Mouse (Mus musculus) midbrain, embryonic 11.5 days (tissue): ENCODE measurements around the gene Sox6. TPM values are rescaled to one million over a fixed set of nuclear protein-coding genes. Genes with fewer than 3 reads are reported as not detected.

ENCODE experiments used
- ATAC-seq: fragments of 200-750 bp; cut with Nextera tagmentation; 2 replicates; pipeline ENCODE4 v1.8.0; 2017; ENCODE audit warnings: moderate TSS enrichment, moderate library complexity; ENCODE audit not compliant: low FRiP score
- DNase-seq: peaks from one replicate; pipeline ENCODE4 v3.0.0; 2015; ENCODE audit warnings: low spot score; ENCODE audit errors: missing footprints
- H3K27ac ChIP-seq: fragments of 300-500 bp; sonication (generic); 2 replicates; pipeline ENCODE4 v1.5.1; 2014; ENCODE audit warnings: low read depth, low read length
- H3K27me3 ChIP-seq: fragments of 300-500 bp; sonication (generic); 2 replicates; pipeline ENCODE4 v1.6.1; 2014; ENCODE audit warnings: mild to moderate bottlenecking, low read length, moderate library complexity, mixed read lengths; ENCODE audit not compliant: control insufficient read depth, insufficient read depth
- H3K36me3 ChIP-seq: fragments of 300-500 bp; sonication (generic); 2 replicates; pipeline ENCODE4 v1.6.1; 2014; ENCODE audit warnings: mild to moderate bottlenecking, low read length, moderate library complexity, mixed read lengths; ENCODE audit not compliant: control insufficient read depth, insufficient read depth
- H3K4me1 ChIP-seq: fragments of 300-500 bp; sonication (generic); 2 replicates; pipeline ENCODE4 v1.6.1; 2014; ENCODE audit warnings: low read length; ENCODE audit not compliant: control insufficient read depth, insufficient read depth
- H3K4me2 ChIP-seq: fragments of 300-500 bp; sonication (generic); 2 replicates; pipeline ENCODE4 v1.6.1; 2014; ENCODE audit warnings: mild to moderate bottlenecking, moderate library complexity
- H3K4me3 ChIP-seq: fragments of 300-500 bp; sonication (generic); 2 replicates; pipeline ENCODE4 v1.5.1; 2014; ENCODE audit warnings: low read depth, low read length
- H3K9ac ChIP-seq: fragments of 300-500 bp; sonication (generic); 2 replicates; pipeline ENCODE4 v1.6.1; 2014; ENCODE audit warnings: low read length
- H3K9me3 ChIP-seq: fragments of 300-500 bp; sonication (generic); 2 replicates; pipeline ENCODE4 v1.6.1; 2016; ENCODE audit warnings: low read length; ENCODE audit not compliant: control insufficient read depth
- WGBS: fragments of 180-500 bp; shearing (Covaris S2); extraction: QIAGEN DNeasy Blood & Tissue Kit; methylation state at CpG from one replicate; pipeline ENCODE4 v1.1.7; 2014; 5-methylcytosine and 5-hydroxymethylcytosine counted together
- polyA plus RNA-seq: library from polyadenylated mRNA; unstranded; fragments of >200 nt; fragmentation: Nextera tagmentation; extraction: Ambion mirVana; gene quantifications from 2 replicates; pipeline ENCODE4 v1.2.1, GENCODE M21; 2014

Sox6 gene
- polyA plus RNA-seq, 1 experiment from 2014 or later: 42.7 TPM

GRCm38 (mm10) chr7:115486431-115486830 lies 552.2 kb downstream of the Sox6 start:
- Histone ChIP-seq H3K27ac (no peak overlapping the region), H3K36me3 (no peaks in the 10 kb centered on the region), H3K4me3 (no peak overlapping the region), H3K4me1 (no peaks in the 10 kb centered on the region; the same call in 1 of the 2 replicates), H3K27me3 (no peaks in the 10 kb centered on the region), H3K9me3 (no peaks in the 10 kb centered on the region), H3K9ac (no peak overlapping the region), H3K4me2 (no peak overlapping the region)
- DNase-seq (no peak), ATAC-seq (no peak)
- 94% methylated on average over 12 of the region's 12 CpGs for WGBS

- H3K9ac ChIP-seq: no peak overlapping the region
- DNase-seq (peak; percentile 26), ATAC-seq (no peak)
- no peaks in the 10 kb centered on the region for H3K27me3 ChIP-seq
- 74% methylated on average over 2 of the region's 2 CpGs for WGBS
- H3K4me3 ChIP-seq: no peak overlapping the region
- H3K9me3 ChIP-seq: no peaks in the 10 kb centered on the region
- H3K4me1 ChIP-seq: no peaks in the 10 kb centered on the region; the same call in 1 of the 2 replicates
- H3K27ac ChIP-seq: no peak overlapping the region
- H3K36me3 ChIP-seq: no peaks in the 10 kb centered on the region
- no peak overlapping the region for H3K4me2 ChIP-seq
Measured at GRCm38 (mm10) chr7:115485664-115486409, 552.8 kb downstream of the Sox6 start.

- Histone ChIP-seq H3K4me3 (no peak overlapping the region), H3K9ac (no peak overlapping the region), H3K27ac (no peak overlapping the region), H3K4me1 (no peaks in the 10 kb centered on the region), H3K9me3 (no peaks in the 10 kb centered on the region), H3K36me3 (no peaks in the 10 kb centered on the region), H3K4me2 (no peak overlapping the region), H3K27me3 (no peaks in the 10 kb centered on the region)
- DNase-seq (no peak), ATAC-seq (no peak)
- 60% methylated on average over 2 of the region's 2 CpGs for WGBS
Measured at GRCm38 (mm10) chr7:115477763-115478162, 560.8 kb downstream of the Sox6 start.

- H3K4me2 ChIP-seq: no peak overlapping the region
- no peak for ATAC-seq
- H3K4me3 ChIP-seq: no peak overlapping the region
- no peaks in the 10 kb centered on the region for H3K36me3 ChIP-seq
- H3K27me3 ChIP-seq: no peaks in the 10 kb centered on the region
- H3K9ac ChIP-seq: no peak overlapping the region
- DNase-seq: no peak
- H3K27ac ChIP-seq: no peak overlapping the region
- no peaks in the 10 kb centered on the region for H3K9me3 ChIP-seq
- WGBS: 81% methylated on average over 13 of the region's 13 CpGs
- no peaks in the 10 kb centered on the region for H3K4me1 ChIP-seq
Measured at GRCm38 (mm10) chr7:115476881-115477665, 561.5 kb downstream of the Sox6 start.

GRCm38 (mm10) chr7:115475176-115475575 lies 563.4 kb downstream of the Sox6 start:
- ATAC-seq (no peak), DNase-seq (no peak)
- H3K9ac ChIP-seq: no peak overlapping the region
- WGBS: 91% methylated on average over 6 of the region's 6 CpGs
- no peak overlapping the region for H3K4me2 ChIP-seq
- no peaks in the 10 kb centered on the region for H3K4me1 ChIP-seq
- H3K9me3 ChIP-seq: no peaks in the 10 kb centered on the region
- no peaks in the 10 kb centered on the region for H3K27me3 ChIP-seq
- H3K27ac ChIP-seq: no peak overlapping the region
- H3K4me3 ChIP-seq: no peak overlapping the region
- H3K36me3 ChIP-seq: no peaks in the 10 kb centered on the region

- Histone ChIP-seq H3K4me1 (no peaks in the 10 kb centered on the region), H3K9ac (no peak overlapping the region), H3K27me3 (no peaks in the 10 kb centered on the region), H3K9me3 (no peaks in the 10 kb centered on the region), H3K36me3 (no peaks in the 10 kb centered on the region), H3K4me2 (no peak overlapping the region), H3K4me3 (no peak overlapping the region), H3K27ac (no peak overlapping the region)
- DNase-seq (no peak), ATAC-seq (no peak)
- WGBS: 87% methylated on average over 9 of the region's 9 CpGs
Measured at GRCm38 (mm10) chr7:115474115-115474514, 564.5 kb downstream of the Sox6 start.

- no peaks in the 10 kb centered on the region for H3K9me3 ChIP-seq
- H3K27me3 ChIP-seq: no peaks in the 10 kb centered on the region
- H3K4me3 ChIP-seq: no peak overlapping the region
- no peak for DNase-seq
- no peaks in the 10 kb centered on the region for H3K4me1 ChIP-seq
- H3K9ac ChIP-seq: no peak overlapping the region
- H3K4me2 ChIP-seq: no peak overlapping the region
- no peak overlapping the region for H3K27ac ChIP-seq
- no peaks in the 10 kb centered on the region for H3K36me3 ChIP-seq
- no peak for ATAC-seq
- WGBS: 91% methylated on average over 3 of the region's 3 CpGs
Measured at GRCm38 (mm10) chr7:115472850-115473249, 565.7 kb downstream of the Sox6 start.

GRCm38 (mm10) chr7:115471521-115471920 lies 567.1 kb downstream of the Sox6 start:
- Histone ChIP-seq H3K36me3 (no peaks in the 10 kb centered on the region), H3K4me3 (no peak overlapping the region), H3K4me2 (no peak overlapping the region), H3K4me1 (no peaks in the 10 kb centered on the region), H3K9ac (no peak overlapping the region), H3K9me3 (no peaks in the 10 kb centered on the region), H3K27me3 (no peaks in the 10 kb centered on the region), H3K27ac (no peak overlapping the region)
- DNase-seq: no peak
- no peak for ATAC-seq
- WGBS: 51% methylated on average over 3 of the region's 3 CpGs

- Histone ChIP-seq H3K36me3 (no peaks in the 10 kb centered on the region), H3K27ac (no peak overlapping the region), H3K27me3 (no peaks in the 10 kb centered on the region), H3K4me2 (no peak overlapping the region), H3K4me3 (no peak overlapping the region), H3K4me1 (no peaks in the 10 kb centered on the region), H3K9ac (no peak overlapping the region), H3K9me3 (no peaks in the 10 kb centered on the region)
- WGBS: 89% methylated on average over 6 of the region's 6 CpGs
- no peak for DNase-seq
- no peak for ATAC-seq
Measured at GRCm38 (mm10) chr7:115466811-115467210, 571.8 kb downstream of the Sox6 start.
